Mouse (Mus musculus) inflammation-experienced regulatory T-cells, adult 16 weeks (primary cell): ENCODE data around the gene Cnbp. TPM values are rescaled to one million over a fixed set of nuclear protein-coding genes. Genes with fewer than 3 reads are reported as not detected.

Experiments
- polyA plus RNA-seq: library from polyadenylated mRNA; unstranded; fragments of 100-300 nt; shearing (Covaris generic); gene quantifications from one replicate; pipeline ENCODE4 v1.2.1, GENCODE M21; 2017

The Cnbp gene
- 1,241 TPM for polyA plus RNA-seq

GRCm38 (mm10) chr6:87850900-87851614 is at the start of gene Cnbp:
Gene Cnbp, minus strand, starts transcription at chr6:87851106.

GRCm38 (mm10) chr6:87887594-87888233 is 36.8 kb upstream of the Cnbp start, which contains the start of gene Copg1:
Gene Copg1, plus strand, starts transcription at chr6:87887814.

DNA sequence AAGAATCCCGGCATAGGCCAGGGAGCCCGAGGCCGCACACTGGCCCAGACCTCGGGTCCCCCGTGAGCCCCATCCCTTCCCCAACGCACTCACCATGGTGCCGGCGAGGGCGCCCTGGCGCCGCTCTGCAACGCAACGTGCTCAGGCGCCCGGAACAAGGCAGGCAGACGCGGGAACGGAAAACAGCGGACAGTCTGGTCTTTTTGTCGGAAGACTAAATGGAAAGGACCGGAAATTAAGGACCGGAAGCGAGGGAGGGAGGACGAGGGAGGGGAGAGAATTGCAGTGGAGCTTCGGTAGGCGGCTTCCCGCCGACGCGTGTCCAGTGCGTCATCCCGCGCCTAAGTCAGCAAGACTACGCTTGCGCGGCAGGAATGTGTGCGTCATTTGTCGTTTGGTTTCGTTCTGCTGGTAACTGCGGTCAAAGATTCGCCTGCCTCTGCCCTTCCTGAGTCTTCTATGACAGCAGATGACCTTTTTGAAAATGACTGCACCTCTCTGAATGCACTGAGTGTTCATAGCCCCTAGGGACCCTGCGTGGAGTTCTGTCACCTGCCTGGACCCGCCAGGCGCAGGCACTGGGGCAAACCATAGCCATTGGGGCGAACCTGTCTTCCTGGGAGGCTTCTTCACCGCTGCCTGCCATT is 12.2 kb downstream of the Cnbp start, which contains the start of gene Isy1:
Isy1 (minus strand) TSS at position 248 of the 647 bp plus-strand sequence.

GRCm38 (mm10) chr6:87835695-87836094 is 15.2 kb downstream of the Cnbp start, which contains the start of gene Gm45140:
Gene Gm45140, minus strand, starts transcription at chr6:87835795.

GRCm38 (mm10) chr6:87811675-87812338 is 39.1 kb downstream of the Cnbp start, which contains the start of gene Rab43:
Gene Rab43, minus strand, starts transcription at chr6:87812164.

Other genes with a start within 250 kb of the Cnbp start
- gene Aplf, start 178.9 kb downstream of the Cnbp start, polyA plus RNA-seq = 8.1 TPM
- gene Efcc1, start 120.2 kb downstream of the Cnbp start, polyA plus RNA-seq = 0.17 TPM
- gene Gp9, start 73.0 kb downstream of the Cnbp start, polyA plus RNA-seq = 0.34 TPM
- gene Rab43, start 38.9 kb downstream of the Cnbp start, polyA plus RNA-seq = 16.7 TPM
- 11.5 TPM for gene Gm45140, start 15.3 kb downstream of the Cnbp start, polyA plus RNA-seq
- gene Isy1, start 12.3 kb downstream of the Cnbp start, polyA plus RNA-seq = 84.3 TPM
- gene Copg1, start 36.7 kb upstream of the Cnbp start, polyA plus RNA-seq = 195 TPM
- gene Hmces, start 62.8 kb upstream of the Cnbp start, polyA plus RNA-seq = 54.8 TPM
- gene H1fx, start 130.5 kb upstream of the Cnbp start, polyA plus RNA-seq = not detected
- 318 TPM for gene Rab7, start 194.2 kb upstream of the Cnbp start, polyA plus RNA-seq
- 296 TPM for gene Rpn1, start 233.4 kb upstream of the Cnbp start, polyA plus RNA-seq